Mouse (Mus musculus): ENCODE measurements at regions not wholly inside any gene's neighbourhood (a gene's known extent, or its start where the extent isn't known, plus 50 kb on each side); places are given as distances from the start of the nearest gene placed in this dataset.

DNA sequence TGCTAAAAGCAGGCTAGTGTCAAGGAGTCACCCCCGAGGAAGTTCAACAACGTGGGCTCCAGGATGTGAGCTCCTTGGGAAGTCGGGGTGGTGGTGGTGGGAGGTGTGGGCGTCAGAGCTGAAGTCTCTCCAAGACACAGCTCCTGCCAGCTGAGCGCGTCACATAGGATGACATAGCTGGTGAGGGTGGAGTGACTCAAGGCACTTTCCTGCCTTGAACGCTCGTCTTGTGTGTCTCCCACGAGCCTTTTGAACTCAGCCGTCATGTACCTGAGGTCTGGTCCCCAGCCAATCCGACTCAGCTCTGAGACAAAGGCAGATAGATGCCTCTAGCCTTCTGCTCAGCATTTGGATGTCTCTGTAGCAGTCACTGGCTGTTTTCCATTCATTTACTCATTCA lies 65.4 kb upstream of the 1600014C23Rik start:
- DNase-seq (ENCODE audit: low read depth in 2 of 2, low spot score in 2 of 2): no peak

- DNase-seq (ENCODE audit: low read depth in 2 of 2, low spot score in 2 of 2): no peak
These were observed 64.8 kb upstream of the 1600014C23Rik start for GRCm38 (mm10) chr17:45798456-45798855.

DNA sequence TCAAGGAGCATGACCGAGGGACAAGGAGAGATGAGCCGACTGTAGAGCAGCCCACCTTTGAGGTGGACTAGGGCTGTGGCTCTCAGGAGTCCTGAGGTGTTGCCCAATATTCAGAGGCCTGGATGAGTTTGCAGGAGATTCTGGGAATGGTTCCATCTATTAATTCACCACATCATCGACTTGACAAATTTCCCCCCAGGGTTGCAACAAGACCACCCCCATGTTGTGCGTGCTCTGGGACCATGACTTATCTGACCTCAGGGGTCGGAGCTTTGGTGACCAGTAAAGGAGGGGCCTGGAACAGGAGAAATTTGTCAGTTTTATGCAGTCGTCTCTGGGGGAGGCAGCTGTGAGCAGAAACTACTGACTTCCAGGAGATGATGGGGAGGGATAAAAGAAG lies 63.5 kb upstream of the 1600014C23Rik start:
- DNase-seq (ENCODE audit: low read depth in 2 of 2, low spot score in 2 of 2): no peak

DNA sequence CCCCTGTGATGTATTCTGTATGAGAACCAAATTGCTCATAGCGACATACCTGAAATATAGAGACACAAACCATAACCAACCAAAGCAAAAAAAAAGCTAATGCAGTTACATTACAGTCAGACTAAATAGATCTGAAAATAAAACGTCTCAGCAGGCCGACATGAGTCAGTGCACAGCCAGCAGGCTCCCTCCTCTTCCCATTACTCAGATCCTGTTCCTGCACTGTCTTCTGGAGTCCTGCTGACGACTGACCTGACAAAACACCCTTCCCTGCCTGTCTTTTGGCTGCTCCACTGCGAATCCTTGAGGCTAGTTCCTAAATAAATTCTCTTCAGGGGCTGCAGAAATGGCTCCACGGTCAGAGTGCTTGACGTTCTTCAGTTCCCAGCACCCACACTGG lies 61.3 kb upstream of the 1600014C23Rik start:
- no peak for DNase-seq (ENCODE audit: low read depth in 2 of 2, low spot score in 2 of 2)

- no peak for DNase-seq (ENCODE audit: low read depth in 2 of 2, low spot score in 2 of 2)
These were observed 57.4 kb upstream of the 1600014C23Rik start for GRCm38 (mm10) chr17:45790959-45791520.

DNA sequence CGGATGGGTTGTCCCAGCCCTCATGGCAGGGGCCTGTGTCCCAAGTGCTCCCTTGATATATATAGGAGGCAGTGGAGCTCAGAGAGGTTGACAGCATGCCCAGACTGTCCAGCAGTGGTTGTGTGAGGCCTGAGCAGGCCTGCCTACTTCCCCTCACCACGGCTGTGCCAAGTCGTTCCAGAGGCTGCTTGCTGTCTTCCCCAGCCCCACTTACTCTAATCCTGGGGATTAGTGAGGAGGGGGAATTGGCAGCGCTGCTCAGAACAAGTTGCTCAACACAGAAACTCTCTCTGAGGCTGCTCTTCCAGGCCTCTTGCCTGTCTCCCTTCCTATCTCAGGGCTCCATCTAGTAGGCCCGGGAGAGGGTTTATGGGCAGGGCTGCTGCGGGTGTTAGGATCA lies 56.1 kb upstream of the 1600014C23Rik start:
- no peak for DNase-seq (ENCODE audit: low read depth in 2 of 2, low spot score in 2 of 2)

GRCm38 (mm10) chr17:45784905-45785304 lies 51.3 kb upstream of the 1600014C23Rik start:
- no peak for DNase-seq (ENCODE audit: low read depth in 2 of 2, low spot score in 2 of 2)

DNA sequence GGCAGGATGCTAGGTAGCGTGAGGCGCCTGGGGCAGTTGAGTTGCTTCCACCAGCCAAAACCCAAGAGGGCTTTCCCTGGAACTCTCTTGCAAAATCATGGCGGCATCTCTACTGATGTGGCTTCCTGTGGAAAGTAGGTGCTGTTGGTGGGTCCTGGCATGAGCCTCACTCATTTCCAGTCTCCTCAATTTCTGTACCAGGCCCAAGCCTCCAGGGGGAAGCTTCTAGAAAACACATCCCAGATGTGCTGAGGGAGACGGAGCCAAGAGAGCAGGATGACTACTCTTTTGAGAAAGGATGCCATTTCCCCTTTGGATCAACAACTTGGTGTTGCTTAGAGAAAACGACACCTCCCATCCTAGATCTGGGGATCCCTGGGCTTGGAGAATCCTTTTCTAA lies 50.9 kb upstream of the 1600014C23Rik start:
- DNase-seq (ENCODE audit: low read depth in 2 of 2, low spot score in 2 of 2): no peak

All from CD8-positive naive resting alpha-beta T cell, adult 2 months (primary cell).